Mouse (Mus musculus): ENCODE data around the gene Ptpre. TPM values are rescaled to one million over a fixed set of nuclear protein-coding genes. Genes with fewer than 3 reads are reported as not detected.
A peak's percentile ranks its signal among the peaks of the same experiment; 100 is the strongest.

Ptpre gene
- polyA plus RNA-seq, 1 experiment from 2014 or later: 2.0 TPM

DNA sequence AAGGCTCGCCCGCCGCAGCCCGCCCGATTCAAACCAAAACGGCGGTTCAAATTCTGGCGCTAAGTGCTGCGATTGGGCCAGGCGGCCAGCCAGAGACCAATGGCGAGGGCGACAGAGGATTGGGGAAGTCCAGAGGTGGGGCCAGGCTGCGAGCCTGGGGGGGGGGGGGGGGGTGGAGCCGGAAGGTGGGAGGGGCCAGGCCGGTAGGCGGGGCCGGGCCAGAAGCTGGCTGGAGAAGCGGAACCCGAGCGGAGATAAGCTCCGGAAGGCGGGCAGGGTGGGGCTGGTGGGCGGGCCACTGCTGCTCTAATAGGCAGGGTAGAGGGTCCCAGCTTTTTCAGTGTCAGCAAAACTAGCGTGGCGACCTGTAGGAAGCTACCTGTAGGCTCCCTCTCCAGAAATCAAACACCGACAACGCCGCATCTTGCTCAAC is 179.2 kb downstream of the Ptpre start:
- H3K27ac ChIP-seq (ENCODE audit: low read depth, low read length): no peak overlapping the region
- WGBS: under 1% methylated on average over 27 of the region's 28 CpGs
- H3K36me3 ChIP-seq (ENCODE audit: control insufficient read depth, insufficient read depth, low read length): no peaks in the 10 kb centered on the region
- peak overlapping the region; percentile 95 for H3K9ac ChIP-seq (ENCODE audit: low read depth, low read length)
- H3K27me3 ChIP-seq (ENCODE audit: control insufficient read depth, insufficient read depth, low read length): no peaks in the 10 kb centered on the region
- ATAC-seq (ENCODE audit: low FRiP score, low TSS enrichment): peak; percentile 97
- peak overlapping the region; percentile 97 for H3K4me3 ChIP-seq (ENCODE audit: low read length)
- peak overlapping the region; percentile 57 for H3K4me2 ChIP-seq (replicated peaks; ENCODE audit: low read depth, low read length)
- no peaks in the 10 kb centered on the region for H3K9me3 ChIP-seq (ENCODE audit: control insufficient read depth, low read length)
- H3K4me1 ChIP-seq (ENCODE audit: control insufficient read depth, insufficient read depth, low read length): peaks cover 11% of the 10 kb centered on the region; the same call in 1 of the 2 replicates

DNA sequence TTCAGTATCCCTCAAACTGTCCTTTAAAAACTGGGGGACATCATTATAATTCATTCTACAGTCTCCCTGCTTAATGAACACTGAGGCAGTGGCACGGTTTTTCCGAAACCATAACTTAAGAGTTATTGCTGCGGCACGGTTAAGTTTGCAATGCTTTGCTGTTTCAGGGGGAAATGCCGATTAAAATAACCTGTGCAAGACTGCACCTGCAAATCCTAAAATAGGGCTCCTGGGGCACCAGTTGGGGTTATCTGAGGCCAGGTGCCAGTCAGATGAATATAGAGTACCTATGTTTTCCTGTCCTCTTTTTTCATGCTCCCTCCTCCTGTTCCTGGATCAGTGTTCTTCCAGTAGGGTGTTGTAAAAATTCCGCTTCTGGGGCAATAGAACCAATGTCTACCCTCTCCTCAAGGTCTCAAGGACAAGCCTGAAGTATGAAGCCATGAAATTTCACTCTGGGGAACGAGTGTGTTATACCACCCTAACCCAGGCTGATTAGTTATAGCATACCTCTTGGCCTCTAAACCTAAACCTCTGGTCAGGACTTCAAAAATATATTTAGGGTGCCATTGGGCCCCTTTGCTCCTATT is 179.8 kb downstream of the Ptpre start:
- peak overlapping the region; percentile 97 for H3K4me3 ChIP-seq (ENCODE audit: low read length)
- H3K9me3 ChIP-seq (ENCODE audit: control insufficient read depth, low read length): no peaks in the 10 kb centered on the region
- H3K4me2 ChIP-seq (replicated peaks; ENCODE audit: low read depth, low read length): peak overlapping the region; percentile 43
- 60% methylated on average over 7 of the region's 7 CpGs for WGBS
- H3K4me1 ChIP-seq (ENCODE audit: control insufficient read depth, insufficient read depth, low read length): peaks cover 11% of the 10 kb centered on the region; the same call in 1 of the 2 replicates
- H3K27ac ChIP-seq (ENCODE audit: low read depth, low read length): no peak overlapping the region
- peak overlapping the region; percentile 95; the same call in 1 of the 2 replicates for H3K9ac ChIP-seq (ENCODE audit: low read depth, low read length)
- no peak for ATAC-seq (ENCODE audit: low FRiP score, low TSS enrichment)
- H3K27me3 ChIP-seq (ENCODE audit: control insufficient read depth, insufficient read depth, low read length): no peaks in the 10 kb centered on the region
- no peaks in the 10 kb centered on the region for H3K36me3 ChIP-seq (ENCODE audit: control insufficient read depth, insufficient read depth, low read length)

DNA sequence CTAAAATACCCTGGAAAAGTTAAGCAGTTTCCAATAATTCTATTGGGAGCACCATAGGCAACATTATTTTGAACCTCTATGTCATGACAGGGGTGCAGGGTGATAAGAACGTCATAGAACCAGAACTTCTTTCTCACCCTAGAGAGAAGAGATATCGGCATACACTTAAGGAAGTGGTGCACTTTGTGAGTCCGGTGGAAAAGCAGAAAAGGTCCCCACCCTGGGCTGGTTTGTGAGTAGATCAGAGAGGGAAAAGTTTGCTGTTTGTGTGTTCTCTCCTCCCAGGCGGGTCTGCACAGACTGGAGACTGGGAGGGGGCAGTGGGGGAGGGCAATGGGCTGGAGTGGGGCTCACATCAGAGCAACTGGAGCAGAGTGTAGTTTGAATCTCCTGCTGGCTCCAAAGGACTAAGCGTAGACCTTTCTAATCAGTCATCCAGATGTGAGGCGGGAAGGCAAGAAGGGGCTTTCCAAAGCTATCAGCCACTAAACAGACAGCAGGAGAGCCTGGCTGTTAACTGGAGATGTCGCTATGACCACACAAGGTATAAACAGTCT is 184.2 kb downstream of the Ptpre start:
- no peak for ATAC-seq (ENCODE audit: low FRiP score, low TSS enrichment)
- Histone ChIP-seq H3K4me1 (ENCODE audit: control insufficient read depth, insufficient read depth, low read length) (0 out of 2 replicates have a peak, but pooled peaks cover 4% of the 10 kb centered on the region), H3K9ac (ENCODE audit: low read depth, low read length) (no peak overlapping the region), H3K9me3 (ENCODE audit: control insufficient read depth, low read length) (no peaks in the 10 kb centered on the region), H3K27ac (ENCODE audit: low read depth, low read length) (no peak overlapping the region), H3K36me3 (ENCODE audit: control insufficient read depth, insufficient read depth, low read length) (no peaks in the 10 kb centered on the region), H3K4me2 (replicated peaks; ENCODE audit: low read depth, low read length) (no peak overlapping the region), H3K4me3 (ENCODE audit: low read length) (no peak overlapping the region), H3K27me3 (ENCODE audit: control insufficient read depth, insufficient read depth, low read length) (no peaks in the 10 kb centered on the region)
- WGBS: 83% methylated on average over 7 of the region's 7 CpGs

DNA sequence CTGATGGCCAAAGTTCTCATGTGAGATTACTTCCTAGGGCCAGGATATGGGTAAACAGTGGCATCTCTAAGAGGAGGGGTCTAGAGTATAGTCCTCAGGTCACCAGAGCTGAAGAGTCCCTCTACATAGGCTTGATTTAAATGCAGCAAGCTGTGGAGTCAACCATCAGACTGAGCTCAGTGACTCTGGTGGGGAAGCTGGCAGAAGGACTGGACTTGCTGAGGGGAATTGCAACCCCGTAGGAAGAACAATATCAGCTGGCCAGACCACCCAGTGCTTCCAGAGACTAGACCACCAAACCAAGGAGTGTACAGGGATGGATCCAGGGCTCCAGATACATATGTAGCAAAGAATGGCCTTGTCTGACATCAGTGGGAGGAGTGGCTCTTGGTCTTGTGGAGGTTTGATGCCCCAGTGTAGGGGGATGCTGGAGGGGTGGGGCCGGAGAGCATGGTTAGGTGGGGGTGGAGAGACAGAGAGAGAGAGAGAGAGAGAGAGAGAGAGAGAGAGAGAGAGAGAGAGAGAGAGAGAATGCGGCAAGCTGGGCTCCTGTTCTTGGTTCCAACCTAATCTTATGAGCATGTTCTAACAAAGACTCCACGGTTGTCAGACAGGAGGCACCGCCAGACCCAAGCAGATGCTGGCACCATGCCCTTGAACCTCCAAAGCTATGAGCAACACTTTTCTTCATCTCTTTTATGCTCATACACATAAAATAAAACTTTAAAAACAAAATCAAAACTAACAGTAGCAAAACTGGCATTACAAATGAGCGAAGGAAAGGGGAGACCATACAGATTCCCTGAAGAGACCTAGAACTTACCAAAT is 184.9 kb downstream of the Ptpre start:
- H3K9ac ChIP-seq (ENCODE audit: low read depth, low read length): no peak overlapping the region
- H3K36me3 ChIP-seq (ENCODE audit: control insufficient read depth, insufficient read depth, low read length): no peaks in the 10 kb centered on the region
- H3K4me3 ChIP-seq (ENCODE audit: low read length): no peak overlapping the region
- no peak overlapping the region for H3K4me2 ChIP-seq (replicated peaks; ENCODE audit: low read depth, low read length)
- no peaks in the 10 kb centered on the region for H3K27me3 ChIP-seq (ENCODE audit: control insufficient read depth, insufficient read depth, low read length)
- H3K27ac ChIP-seq (ENCODE audit: low read depth, low read length): no peak overlapping the region
- no peak for ATAC-seq (ENCODE audit: low FRiP score, low TSS enrichment)
- no peaks in the 10 kb centered on the region for H3K9me3 ChIP-seq (ENCODE audit: control insufficient read depth, low read length)
- 89% methylated on average over 6 of the region's 6 CpGs for WGBS
- 0 out of 2 replicates have a peak, but pooled peaks cover 4% of the 10 kb centered on the region for H3K4me1 ChIP-seq (ENCODE audit: control insufficient read depth, insufficient read depth, low read length)

DNA sequence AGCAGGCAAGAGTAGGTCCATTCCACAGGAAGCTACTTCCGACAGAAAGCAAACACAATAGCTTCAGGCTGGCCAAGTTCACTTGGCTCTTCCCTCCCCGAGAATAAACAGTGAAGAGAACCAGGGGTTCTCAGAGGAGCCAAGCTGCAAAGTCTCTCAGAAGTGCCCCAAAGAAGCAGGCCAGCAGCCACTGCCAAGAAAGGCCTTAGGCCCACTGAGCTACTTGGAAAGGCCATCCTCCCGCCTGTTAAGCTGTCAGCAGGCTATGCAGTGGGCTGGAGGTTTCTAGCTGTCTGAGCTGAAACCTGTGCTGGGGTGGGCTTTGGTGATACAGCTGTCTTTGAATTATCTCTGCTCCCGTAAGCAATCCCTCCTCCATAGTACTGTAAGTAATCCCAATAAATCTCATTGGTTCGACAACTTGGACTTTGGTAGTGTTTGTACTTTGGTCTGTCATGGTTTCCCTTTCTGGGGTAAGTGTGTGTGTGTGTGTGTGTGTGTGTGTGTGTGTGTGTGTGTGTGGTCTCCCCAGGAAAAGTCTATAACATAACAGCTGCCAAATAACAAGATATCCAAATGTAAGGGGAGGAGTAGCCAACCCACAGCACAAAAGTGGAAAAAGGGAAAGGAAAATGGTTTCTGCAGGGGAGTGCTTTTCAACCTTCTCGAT is 186.5 kb downstream of the Ptpre start:
- H3K4me1 ChIP-seq (ENCODE audit: control insufficient read depth, insufficient read depth, low read length): 0 out of 2 replicates have a peak, but pooled peaks cover 4% of the 10 kb centered on the region
- H3K9me3 ChIP-seq (ENCODE audit: control insufficient read depth, low read length): no peaks in the 10 kb centered on the region
- no peaks in the 10 kb centered on the region for H3K27me3 ChIP-seq (ENCODE audit: control insufficient read depth, insufficient read depth, low read length)
- H3K36me3 ChIP-seq (ENCODE audit: control insufficient read depth, insufficient read depth, low read length): no peaks in the 10 kb centered on the region
- H3K4me3 ChIP-seq (ENCODE audit: low read length): no peak overlapping the region
- H3K27ac ChIP-seq (ENCODE audit: low read depth, low read length): peak overlapping the region; percentile 43; the same call in 1 of the 2 replicates
- WGBS: 46% methylated on average over 6 of the region's 6 CpGs
- H3K4me2 ChIP-seq (replicated peaks; ENCODE audit: low read depth, low read length): no peak overlapping the region
- no peak overlapping the region for H3K9ac ChIP-seq (ENCODE audit: low read depth, low read length)
- peak; percentile 55 for ATAC-seq (ENCODE audit: low FRiP score, low TSS enrichment)

DNA sequence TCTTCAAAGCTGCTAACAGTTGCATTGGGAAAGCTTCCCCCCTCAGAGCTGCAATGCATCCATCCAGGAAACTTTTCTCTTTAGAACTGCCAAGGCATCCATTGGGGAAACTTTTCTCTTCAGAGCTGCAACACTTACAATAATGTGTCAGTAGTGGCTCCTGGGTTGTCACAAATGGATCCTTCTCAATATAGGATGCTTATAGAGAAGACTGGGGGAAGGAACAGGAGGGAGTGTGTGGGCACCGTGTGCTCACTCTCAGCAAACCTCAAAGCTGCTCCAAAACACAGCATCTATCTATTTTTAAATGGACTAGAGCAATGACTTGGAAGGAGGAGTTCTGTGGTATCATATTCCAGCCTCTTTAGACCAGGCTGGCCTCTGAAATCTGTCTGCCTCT is 189.4 kb downstream of the Ptpre start:
- Histone ChIP-seq H3K9ac (ENCODE audit: low read depth, low read length) (no peak overlapping the region), H3K4me1 (ENCODE audit: control insufficient read depth, insufficient read depth, low read length) (0 out of 2 replicates have a peak, but pooled peaks cover 4% of the 10 kb centered on the region), H3K4me2 (replicated peaks; ENCODE audit: low read depth, low read length) (no peak overlapping the region), H3K9me3 (ENCODE audit: control insufficient read depth, low read length) (no peaks in the 10 kb centered on the region), H3K36me3 (ENCODE audit: control insufficient read depth, insufficient read depth, low read length) (no peaks in the 10 kb centered on the region), H3K27me3 (ENCODE audit: control insufficient read depth, insufficient read depth, low read length) (no peaks in the 10 kb centered on the region), H3K27ac (ENCODE audit: low read depth, low read length) (no peak overlapping the region), H3K4me3 (ENCODE audit: low read length) (no peak overlapping the region)
- ATAC-seq (ENCODE audit: low FRiP score, low TSS enrichment): no peak
- 84% methylated on average over 1 of the region's 1 CpGs for WGBS

DNA sequence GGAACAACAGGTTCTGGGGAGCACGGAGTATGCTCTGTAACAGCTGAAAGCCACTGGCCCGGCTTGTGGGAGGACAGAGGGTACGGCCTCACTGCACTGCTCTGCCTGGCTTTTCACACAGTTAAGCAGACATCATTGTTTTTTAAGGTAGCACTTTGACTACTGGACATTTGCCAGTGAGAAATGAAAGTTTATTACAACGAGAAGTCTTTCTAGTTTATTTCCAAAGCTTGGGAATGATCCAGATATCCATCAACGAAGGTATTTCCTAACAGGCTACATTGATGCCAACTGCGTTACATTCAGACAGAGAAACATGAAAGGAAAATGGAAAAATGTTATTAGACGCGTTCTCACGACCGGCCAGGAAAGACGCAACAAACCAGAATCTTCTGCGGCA is 190.8 kb downstream of the Ptpre start:
- Histone ChIP-seq H3K27ac (ENCODE audit: low read depth, low read length) (no peak overlapping the region), H3K9ac (ENCODE audit: low read depth, low read length) (no peak overlapping the region), H3K4me3 (ENCODE audit: low read length) (no peak overlapping the region), H3K27me3 (ENCODE audit: control insufficient read depth, insufficient read depth, low read length) (no peaks in the 10 kb centered on the region), H3K4me2 (replicated peaks; ENCODE audit: low read depth, low read length) (no peak overlapping the region), H3K36me3 (ENCODE audit: control insufficient read depth, insufficient read depth, low read length) (no peaks in the 10 kb centered on the region), H3K4me1 (ENCODE audit: control insufficient read depth, insufficient read depth, low read length) (0 out of 2 replicates have a peak, but pooled peaks cover 4% of the 10 kb centered on the region), H3K9me3 (ENCODE audit: control insufficient read depth, low read length) (no peaks in the 10 kb centered on the region)
- ATAC-seq (ENCODE audit: low FRiP score, low TSS enrichment): no peak
- WGBS: 93% methylated on average over 12 of the region's 12 CpGs

DNA sequence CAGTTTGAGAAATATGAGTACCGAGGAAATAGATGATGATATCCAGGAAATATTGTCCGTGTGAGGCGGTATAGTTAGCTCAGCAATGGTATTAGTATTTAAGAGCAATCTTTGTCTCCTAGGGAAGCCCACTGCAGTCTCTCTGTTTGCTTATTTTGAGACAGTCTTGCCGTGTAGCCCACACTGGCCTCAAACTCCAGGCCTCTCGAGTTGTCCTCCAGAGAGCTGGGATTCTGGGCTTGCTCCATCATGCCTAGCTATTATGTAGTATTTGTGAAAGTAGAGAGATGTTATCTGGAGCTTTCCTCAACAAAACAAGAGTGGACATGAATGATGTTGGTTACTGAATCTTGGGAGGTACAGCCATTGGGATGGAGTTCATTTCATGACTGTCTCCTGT is 197.1 kb downstream of the Ptpre start:
- 83% methylated on average over 5 of the region's 5 CpGs for WGBS
- Histone ChIP-seq H3K4me2 (replicated peaks; ENCODE audit: low read depth, low read length) (no peak overlapping the region), H3K4me3 (ENCODE audit: low read length) (no peak overlapping the region), H3K9me3 (ENCODE audit: control insufficient read depth, low read length) (no peaks in the 10 kb centered on the region), H3K4me1 (ENCODE audit: control insufficient read depth, insufficient read depth, low read length) (no peaks in the 10 kb centered on the region), H3K27ac (ENCODE audit: low read depth, low read length) (no peak overlapping the region), H3K9ac (ENCODE audit: low read depth, low read length) (no peak overlapping the region), H3K36me3 (ENCODE audit: control insufficient read depth, insufficient read depth, low read length) (no peaks in the 10 kb centered on the region), H3K27me3 (ENCODE audit: control insufficient read depth, insufficient read depth, low read length) (no peaks in the 10 kb centered on the region)
- no peak for ATAC-seq (ENCODE audit: low FRiP score, low TSS enrichment)
